Mouse (Mus musculus): ENCODE data around the gene Qk. TPM values are rescaled to one million over a fixed set of nuclear protein-coding genes. Genes with fewer than 3 reads are reported as not detected.

Gene Qk
- polyA plus RNA-seq, 1 experiment from 2014 or later: 44.0 TPM

DNA sequence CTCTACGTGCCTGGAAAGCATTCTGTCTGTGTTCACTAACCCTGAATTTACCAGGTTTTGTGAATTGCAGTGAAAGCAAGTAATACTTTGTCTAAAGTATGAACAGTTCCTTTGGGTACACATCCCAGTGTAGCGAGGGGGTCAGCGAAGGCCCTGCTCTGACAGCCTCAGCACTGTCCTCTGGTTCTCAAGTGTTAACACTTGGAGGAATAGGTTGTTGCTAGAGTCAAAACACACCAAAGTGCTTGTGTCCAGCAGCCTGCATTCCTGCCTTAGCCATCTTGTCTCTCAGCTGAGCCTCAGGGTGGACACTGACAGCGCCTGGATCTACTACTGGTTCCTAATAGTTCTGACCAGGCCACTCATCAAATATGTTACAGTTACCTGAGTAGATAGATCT is 6.3 kb upstream of the Qk start:
- no peaks in the 10 kb centered on the region for H3K36me3 ChIP-seq
- H3K27me3 ChIP-seq (replicated peaks): no peaks in the 10 kb centered on the region
- H3K9ac ChIP-seq (replicated peaks): no peak overlapping the region
- H3K9me3 ChIP-seq (replicated peaks): no peaks in the 10 kb centered on the region
- no peak overlapping the region for H3K4me2 ChIP-seq
- WGBS: 95% methylated on average over 4 of the region's 4 CpGs
- no peak overlapping the region for H3K4me3 ChIP-seq (replicated peaks)
- H3K4me1 ChIP-seq: peaks cover 30% of the 10 kb centered on the region
- H3K27ac ChIP-seq (replicated peaks): 0 out of 2 replicates have a peak overlapping the region, but pooled peaks have one; percentile 54
- no peak for ATAC-seq (ENCODE audit: low FRiP score)

DNA sequence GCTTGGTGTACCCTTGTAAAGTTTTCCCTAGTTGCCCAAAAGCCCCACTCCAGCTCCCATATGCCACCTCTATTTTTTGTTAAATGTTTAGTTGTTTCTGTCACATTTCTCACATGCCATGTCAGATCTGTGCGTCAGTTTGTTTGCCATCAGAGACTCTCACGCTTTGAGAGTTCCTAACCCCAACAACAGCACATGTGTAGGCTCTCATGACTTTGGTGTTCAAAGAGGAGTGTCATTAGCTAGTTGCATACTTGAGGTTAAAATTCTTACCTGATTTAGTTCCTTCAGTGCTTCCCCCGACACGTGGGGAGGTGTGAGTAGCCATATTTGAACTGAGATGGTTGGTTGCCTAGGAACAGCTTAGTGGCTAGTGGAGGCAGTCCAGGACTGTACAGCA is 2.1 kb upstream of the Qk start:
- 60% methylated on average over 4 of the region's 4 CpGs for WGBS
- Histone ChIP-seq H3K9me3 (replicated peaks) (no peaks in the 10 kb centered on the region), H3K27ac (replicated peaks) (no peak overlapping the region), H3K36me3 (no peaks in the 10 kb centered on the region), H3K27me3 (replicated peaks) (no peaks in the 10 kb centered on the region), H3K4me2 (peak overlapping the region; percentile 53), H3K9ac (replicated peaks) (no peak overlapping the region), H3K4me3 (replicated peaks) (no peak overlapping the region), H3K4me1 (peaks cover 21% of the 10 kb centered on the region)
- no peak for ATAC-seq (ENCODE audit: low FRiP score)

DNA sequence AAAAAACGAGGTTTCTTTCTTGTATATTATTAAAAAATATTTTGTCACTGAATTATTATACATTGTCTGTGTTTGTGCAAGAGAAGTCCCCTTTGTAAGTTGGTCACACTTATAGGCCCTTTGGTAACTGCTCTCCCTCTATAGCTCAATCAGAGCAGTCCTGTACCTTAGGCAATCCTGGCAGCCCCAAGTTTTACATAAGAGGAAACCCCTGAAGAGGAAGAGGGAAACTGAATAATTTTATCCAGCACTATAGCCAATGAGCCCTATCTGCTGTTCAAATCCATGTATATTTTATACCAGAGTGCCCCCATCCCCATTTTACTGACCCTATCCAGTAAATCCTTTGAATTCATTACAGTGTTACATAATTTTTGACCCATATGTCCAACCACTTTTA is 1.4 kb upstream of the Qk start:
- ATAC-seq (ENCODE audit: low FRiP score): no peak
- 0 out of 2 replicates have a peak overlapping the region, but pooled peaks have one; percentile 48 for H3K27ac ChIP-seq (replicated peaks)
- H3K4me2 ChIP-seq: peak overlapping the region; percentile 53
- peaks cover 24% of the 10 kb centered on the region for H3K4me1 ChIP-seq
- H3K9ac ChIP-seq (replicated peaks): no peak overlapping the region
- no peaks in the 10 kb centered on the region for H3K27me3 ChIP-seq (replicated peaks)
- 15% methylated on average over 1 of the region's 1 CpGs for WGBS
- peak overlapping the region; percentile 22 for H3K4me3 ChIP-seq (replicated peaks)
- no peaks in the 10 kb centered on the region for H3K36me3 ChIP-seq
- H3K9me3 ChIP-seq (replicated peaks): no peaks in the 10 kb centered on the region

DNA sequence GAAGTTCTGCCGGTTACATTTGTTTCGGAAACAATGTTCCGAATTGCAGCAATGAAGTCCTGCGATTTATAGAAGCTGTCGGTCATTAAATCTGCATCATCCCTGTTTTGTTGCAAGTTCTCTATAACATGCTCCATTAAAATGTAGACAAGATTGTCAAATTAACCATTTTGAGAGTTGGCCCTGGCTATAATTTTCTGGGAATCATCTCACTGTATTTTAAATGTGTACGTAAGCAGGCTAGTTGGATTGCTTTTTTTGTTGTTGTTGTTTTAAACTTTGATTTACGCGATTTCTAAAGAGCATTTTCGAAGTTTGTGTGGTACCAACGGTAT is 769 bp upstream of the Qk start:
- no peaks in the 10 kb centered on the region for H3K27me3 ChIP-seq (replicated peaks)
- H3K27ac ChIP-seq (replicated peaks): peak overlapping the region; percentile 99
- H3K36me3 ChIP-seq: no peaks in the 10 kb centered on the region
- H3K9me3 ChIP-seq (replicated peaks): no peaks in the 10 kb centered on the region
- H3K9ac ChIP-seq (replicated peaks): peak overlapping the region; percentile 81
- peak overlapping the region; percentile 57 for H3K4me2 ChIP-seq
- WGBS: 7% methylated on average over 10 of the region's 10 CpGs
- H3K4me3 ChIP-seq (replicated peaks): peak overlapping the region; percentile 82
- ATAC-seq (ENCODE audit: low FRiP score): no peak
- H3K4me1 ChIP-seq: peaks cover 24% of the 10 kb centered on the region

DNA sequence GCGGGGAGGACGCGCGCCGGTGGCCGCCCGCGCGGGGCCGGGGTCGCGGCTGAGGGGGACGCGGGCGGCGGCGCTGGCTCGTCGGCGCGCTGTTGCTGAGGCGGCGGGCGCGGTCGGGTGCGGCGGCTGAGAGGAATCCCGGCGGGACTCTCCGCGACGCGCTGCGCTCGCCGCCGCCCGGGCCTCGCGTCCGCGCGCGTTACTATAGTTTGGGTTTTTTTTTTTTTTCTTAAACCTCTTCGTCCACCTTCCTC is 296 bp downstream of the Qk start:
- Histone ChIP-seq H3K4me2 (peak overlapping the region; percentile 62), H3K27ac (replicated peaks) (peak overlapping the region; percentile 99), H3K4me1 (peaks cover 30% of the 10 kb centered on the region), H3K9ac (replicated peaks) (peak overlapping the region; percentile 93), H3K36me3 (no peaks in the 10 kb centered on the region), H3K9me3 (replicated peaks) (no peaks in the 10 kb centered on the region), H3K4me3 (replicated peaks) (peak overlapping the region; percentile 82), H3K27me3 (replicated peaks) (no peaks in the 10 kb centered on the region)
- no peak; the same call in 1 of the 2 replicates for ATAC-seq (ENCODE audit: low FRiP score)
- WGBS: under 1% methylated on average over 32 of the region's 46 CpGs

DNA sequence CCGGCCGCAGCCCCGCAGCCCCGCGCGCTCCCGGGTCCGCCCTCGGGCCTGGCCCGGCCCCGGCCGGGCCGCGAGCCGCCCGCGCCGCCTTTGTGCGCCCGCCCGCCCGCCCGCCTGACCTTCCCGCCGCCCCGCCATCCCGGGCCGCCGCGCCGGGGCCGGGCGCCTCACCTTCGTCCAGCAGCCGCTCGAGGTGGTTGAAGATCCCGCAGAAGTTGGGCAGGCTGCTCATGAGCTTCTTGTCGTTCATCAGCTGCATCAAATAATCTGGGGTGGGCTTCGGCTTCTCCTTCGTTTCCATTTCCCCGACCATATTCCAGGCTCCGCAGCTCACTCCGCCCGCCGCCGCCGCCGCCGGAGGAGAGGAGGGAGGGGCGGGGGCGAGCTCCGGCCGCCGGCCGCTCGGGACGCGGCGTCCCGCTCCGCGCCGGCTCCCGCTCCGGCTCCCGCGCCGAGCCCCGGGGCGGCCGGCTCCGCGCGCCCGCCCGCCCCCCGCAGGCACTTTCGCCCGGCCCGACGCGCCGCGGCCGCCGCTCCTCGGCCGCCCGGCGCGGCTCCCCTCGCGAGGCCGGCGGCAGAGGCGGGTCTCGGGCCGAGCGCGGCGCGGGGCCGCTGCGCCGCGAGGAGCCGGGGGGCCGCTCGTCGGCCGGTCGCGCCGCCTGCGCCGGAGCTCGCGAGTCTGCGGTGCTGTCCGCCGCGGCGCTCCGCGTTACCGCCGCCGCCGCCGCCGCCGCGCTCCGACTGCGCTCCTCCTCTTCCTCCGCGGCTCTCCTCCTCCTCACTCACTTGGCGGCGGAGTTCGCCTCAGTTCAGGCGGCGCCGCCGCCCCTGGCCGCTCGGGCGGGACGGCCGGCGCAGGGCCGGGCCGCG is 858 bp downstream of the Qk start:
- H3K4me1 ChIP-seq: peaks cover 30% of the 10 kb centered on the region
- H3K27ac ChIP-seq (replicated peaks): peak overlapping the region; percentile 99
- WGBS: 0% methylated on average over 69 of the region's 153 CpGs

DNA sequence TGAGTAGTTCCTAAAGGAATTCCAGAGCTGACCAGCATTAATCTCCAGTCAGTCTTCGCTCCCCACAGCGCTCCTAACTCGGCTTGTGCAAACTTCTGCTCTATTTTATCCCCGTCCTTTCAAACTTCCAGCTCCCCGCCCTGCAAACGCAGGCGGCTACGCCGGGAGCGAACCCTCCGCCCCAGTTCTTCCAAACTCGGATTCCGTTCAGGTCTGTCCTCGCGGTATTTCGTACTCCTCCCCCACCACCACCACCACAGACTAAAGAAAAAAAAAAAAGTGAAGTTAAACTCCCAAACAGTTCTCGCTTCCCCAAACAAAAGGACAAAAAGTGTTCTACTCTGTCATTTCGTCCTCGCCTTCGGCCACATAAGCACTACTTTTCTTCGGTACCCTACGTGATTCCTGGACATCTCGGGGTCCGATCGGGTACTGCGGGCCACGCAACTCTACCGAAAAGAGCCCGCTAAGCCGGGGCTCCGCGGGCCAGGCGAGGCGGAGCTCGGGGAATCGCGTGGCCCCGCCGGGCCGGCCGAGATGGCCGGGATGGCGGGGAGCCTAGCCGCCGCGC is 1.6 kb downstream of the Qk start:
- Histone ChIP-seq H3K4me1 (peaks cover 24% of the 10 kb centered on the region), H3K9me3 (replicated peaks) (no peaks in the 10 kb centered on the region), H3K36me3 (no peaks in the 10 kb centered on the region), H3K4me3 (replicated peaks) (peak overlapping the region; percentile 82), H3K4me2 (peak overlapping the region; percentile 62), H3K9ac (replicated peaks) (peak overlapping the region; percentile 93), H3K27ac (replicated peaks) (peak overlapping the region; percentile 99), H3K27me3 (replicated peaks) (no peaks in the 10 kb centered on the region)
- ATAC-seq (ENCODE audit: low FRiP score): no peak
- under 1% methylated on average over 46 of the region's 46 CpGs for WGBS

More for the DNA sequence above, 858 bp downstream of the Qk start:
- ATAC-seq (ENCODE audit: low FRiP score): 0 out of 2 replicates have a peak, but pooled peaks have one; percentile 13
- peak overlapping the region; percentile 82 for H3K4me3 ChIP-seq (replicated peaks)
- no peaks in the 10 kb centered on the region for H3K27me3 ChIP-seq (replicated peaks)
- peak overlapping the region; percentile 62 for H3K4me2 ChIP-seq
- no peaks in the 10 kb centered on the region for H3K9me3 ChIP-seq (replicated peaks)
- H3K36me3 ChIP-seq: no peaks in the 10 kb centered on the region
- peak overlapping the region; percentile 93 for H3K9ac ChIP-seq (replicated peaks)

DNA sequence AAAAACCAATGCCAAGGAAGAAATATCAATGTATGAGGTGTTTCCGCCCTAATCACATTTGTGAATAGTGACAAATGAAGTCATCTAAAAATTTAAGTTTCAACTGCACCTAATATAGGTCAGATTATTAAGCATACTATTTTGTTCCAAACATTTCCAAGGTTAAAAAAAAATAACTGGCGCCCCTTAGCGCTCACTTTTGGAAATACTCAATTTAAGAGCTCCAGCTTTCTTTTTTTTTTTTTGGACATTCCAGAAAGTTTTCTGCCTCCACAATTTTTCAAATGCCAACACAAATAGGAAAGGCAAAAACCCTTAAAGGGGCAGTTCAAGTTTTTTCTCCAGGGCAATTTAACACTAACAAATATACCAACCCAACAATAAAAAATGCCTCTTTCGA is 2.5 kb downstream of the Qk start:
- peak overlapping the region; percentile 99 for H3K27ac ChIP-seq (replicated peaks)
- no peaks in the 10 kb centered on the region for H3K9me3 ChIP-seq (replicated peaks)
- ATAC-seq (ENCODE audit: low FRiP score): no peak
- peak overlapping the region; percentile 82 for H3K4me3 ChIP-seq (replicated peaks)
- 5% methylated on average over 4 of the region's 4 CpGs for WGBS
- peak overlapping the region; percentile 62 for H3K4me2 ChIP-seq
- H3K4me1 ChIP-seq: peaks cover 27% of the 10 kb centered on the region
- no peaks in the 10 kb centered on the region for H3K27me3 ChIP-seq (replicated peaks)
- no peaks in the 10 kb centered on the region for H3K36me3 ChIP-seq
- peak overlapping the region; percentile 93 for H3K9ac ChIP-seq (replicated peaks)

DNA sequence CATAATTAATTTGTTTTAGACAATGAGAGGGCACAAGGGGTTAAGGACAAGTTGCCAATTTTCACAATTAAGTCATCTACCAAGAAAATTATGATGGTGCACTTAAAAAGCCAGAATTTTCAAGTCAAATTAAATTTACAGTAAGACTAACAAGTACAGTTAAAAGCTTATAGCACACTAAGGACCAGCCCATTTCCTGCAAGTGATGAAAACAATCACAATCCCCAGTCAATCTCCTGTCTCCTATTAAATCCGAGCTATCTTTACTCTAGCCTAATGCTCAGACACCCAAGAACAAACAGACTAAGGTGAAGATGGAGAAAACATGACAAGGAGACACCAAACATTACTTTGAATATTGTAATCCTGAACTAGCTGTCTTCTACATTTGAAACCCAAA is 3.2 kb downstream of the Qk start:
- ATAC-seq (ENCODE audit: low FRiP score): no peak
- Histone ChIP-seq H3K27me3 (replicated peaks) (no peaks in the 10 kb centered on the region), H3K4me1 (peaks cover 20% of the 10 kb centered on the region), H3K4me2 (peak overlapping the region; percentile 62), H3K36me3 (no peaks in the 10 kb centered on the region), H3K4me3 (replicated peaks) (peak overlapping the region; percentile 39), H3K27ac (replicated peaks) (peak overlapping the region; percentile 61; the same call in 1 of the 2 replicates), H3K9me3 (replicated peaks) (no peaks in the 10 kb centered on the region), H3K9ac (replicated peaks) (peak overlapping the region; percentile 36; the same call in 1 of the 2 replicates)
- WGBS: 0% methylated on average over 1 of the region's 1 CpGs

DNA sequence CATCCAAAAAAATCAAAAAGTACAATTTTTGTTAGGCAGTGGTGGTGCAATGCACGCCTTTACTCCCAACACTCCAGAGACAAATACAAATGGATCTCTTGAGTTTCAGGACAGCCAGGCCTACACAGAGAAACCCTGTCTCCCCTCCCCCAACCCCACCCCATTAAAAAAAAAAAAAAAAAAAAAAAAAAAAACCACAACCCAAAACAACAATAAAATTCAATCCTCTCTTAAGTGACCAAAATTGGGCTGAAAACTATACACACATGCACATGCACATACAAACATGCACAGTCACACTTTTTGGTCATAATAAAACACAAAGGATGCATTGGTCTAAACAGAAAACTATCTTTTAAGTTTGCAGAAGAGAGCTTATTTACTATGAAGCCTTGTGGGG is 9.6 kb downstream of the Qk start:
- Histone ChIP-seq H3K36me3 (no peaks in the 10 kb centered on the region), H3K27ac (replicated peaks) (no peak overlapping the region), H3K4me1 (peaks cover 20% of the 10 kb centered on the region), H3K4me3 (replicated peaks) (no peak overlapping the region), H3K9ac (replicated peaks) (no peak overlapping the region), H3K27me3 (replicated peaks) (no peaks in the 10 kb centered on the region), H3K4me2 (peak overlapping the region; percentile 43; the same call in 1 of the 2 replicates), H3K9me3 (replicated peaks) (no peaks in the 10 kb centered on the region)
- WGBS: 45% methylated on average over 1 of the region's 1 CpGs
- no peak for ATAC-seq (ENCODE audit: low FRiP score)

DNA sequence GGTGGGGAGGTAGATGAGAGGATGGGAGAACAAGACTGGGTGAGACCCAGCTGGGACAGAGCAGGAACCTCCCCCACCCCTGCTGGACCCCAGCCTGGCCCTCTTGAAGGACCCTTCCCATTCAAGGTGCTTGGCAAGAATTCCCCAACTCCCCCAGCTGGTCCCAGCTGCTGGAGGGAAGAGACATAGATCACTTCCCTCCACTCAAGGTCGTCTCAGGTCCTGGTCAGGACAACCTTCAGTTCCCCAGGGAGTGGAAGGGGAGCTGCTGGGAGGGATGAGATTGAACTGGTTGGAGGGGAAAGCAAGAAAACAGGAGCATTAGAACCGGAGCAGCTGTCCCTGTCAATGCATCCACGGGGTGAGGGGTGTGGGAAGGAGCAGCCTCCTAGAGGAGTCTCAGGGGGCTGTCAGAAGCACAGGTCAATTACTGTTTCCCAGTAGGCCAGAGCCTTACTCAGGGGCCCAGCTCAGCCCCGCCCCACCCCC is 10.5 kb downstream of the Qk start:
- 18% methylated on average over 4 of the region's 4 CpGs for WGBS
- H3K9ac ChIP-seq (replicated peaks): no peak overlapping the region
- no peaks in the 10 kb centered on the region for H3K36me3 ChIP-seq
- H3K27me3 ChIP-seq (replicated peaks): no peaks in the 10 kb centered on the region
- peak; percentile 70; the same call in 1 of the 2 replicates for ATAC-seq (ENCODE audit: low FRiP score)
- peak overlapping the region; percentile 61; the same call in 1 of the 2 replicates for H3K27ac ChIP-seq (replicated peaks)
- H3K4me1 ChIP-seq: peaks cover 14% of the 10 kb centered on the region
- H3K4me2 ChIP-seq: peak overlapping the region; percentile 47
- H3K9me3 ChIP-seq (replicated peaks): no peaks in the 10 kb centered on the region
- peak overlapping the region; percentile 6; the same call in 1 of the 2 replicates for H3K4me3 ChIP-seq (replicated peaks)

DNA sequence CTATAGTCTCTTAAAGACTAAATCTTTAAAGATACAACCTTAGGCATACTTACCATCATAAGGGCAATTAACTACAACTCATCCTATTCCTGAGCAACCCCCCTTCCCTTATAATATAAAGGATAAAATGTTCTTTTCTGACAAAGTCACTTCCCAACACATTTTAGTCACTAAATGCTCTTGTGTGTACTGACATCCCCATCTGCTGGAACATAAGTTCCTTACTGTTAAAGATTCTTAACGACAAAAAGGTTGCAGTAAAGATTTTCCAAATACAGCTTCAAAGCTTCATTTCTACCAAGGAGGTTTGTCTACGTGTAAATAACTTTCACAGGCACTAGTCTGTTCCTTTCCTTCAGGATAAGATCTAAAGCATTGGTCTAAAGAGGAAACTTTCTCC is 13.2 kb downstream of the Qk start:
- Histone ChIP-seq H3K9me3 (replicated peaks) (no peaks in the 10 kb centered on the region), H3K27ac (replicated peaks) (no peak overlapping the region), H3K27me3 (replicated peaks) (no peaks in the 10 kb centered on the region), H3K9ac (replicated peaks) (no peak overlapping the region), H3K4me1 (peaks cover 9% of the 10 kb centered on the region), H3K4me2 (no peak overlapping the region; the same call in 1 of the 2 replicates), H3K4me3 (replicated peaks) (no peak overlapping the region), H3K36me3 (no peaks in the 10 kb centered on the region)
- no peak for ATAC-seq (ENCODE audit: low FRiP score)
- WGBS: 48% methylated on average over 2 of the region's 2 CpGs
